Mouse (Mus musculus) forebrain, embryonic 11.5 days (tissue): ENCODE data around the gene Izumo1r. TPM values are rescaled to one million over a fixed set of nuclear protein-coding genes. Genes with fewer than 3 reads are reported as not detected.

Source experiments
- ATAC-seq: fragments of 200-750 bp; cut with Nextera tagmentation; replicated peaks from 2 replicates; pipeline ENCODE4 v1.8.0; 2017; ENCODE audit warnings: moderate TSS enrichment; ENCODE audit not compliant: low FRiP score
- DNase-seq: peaks from one replicate; pipeline ENCODE4 v3.0.0-alpha.2; 2017; ENCODE audit warnings: low spot score
- H3K27ac ChIP-seq: fragments of 300-500 bp; sonication (generic); 2 replicates; pipeline ENCODE4 v1.5.1; 2014; ENCODE audit warnings: low read depth, low read length
- H3K27me3 ChIP-seq: fragments of 300-500 bp; sonication (generic); 2 replicates; pipeline ENCODE4 v1.6.1; 2014; ENCODE audit warnings: mild to moderate bottlenecking, low read length, mixed read lengths; ENCODE audit not compliant: control insufficient read depth, insufficient read depth
- H3K36me3 ChIP-seq: fragments of 300-500 bp; sonication (generic); 2 replicates; pipeline ENCODE4 v1.6.1; 2014; ENCODE audit warnings: mild to moderate bottlenecking, low read length, moderate library complexity, mixed read lengths; ENCODE audit not compliant: control insufficient read depth, insufficient read depth
- H3K4me1 ChIP-seq: fragments of 300-500 bp; sonication (generic); replicated peaks from 2 replicates; pipeline ENCODE4 v1.6.1; 2014; ENCODE audit warnings: low read length, mixed read lengths; ENCODE audit not compliant: control insufficient read depth, insufficient read depth
- H3K4me2 ChIP-seq: fragments of 300-500 bp; sonication (generic); 2 replicates; pipeline ENCODE4 v1.6.1; 2014; ENCODE audit warnings: low read depth, mild to moderate bottlenecking, low read length, moderate library complexity, mixed read lengths; ENCODE audit not compliant: severe bottlenecking
- H3K4me3 ChIP-seq: fragments of 300-500 bp; sonication (generic); 2 replicates; pipeline ENCODE4 v1.5.1; 2014; ENCODE audit warnings: low read depth, low read length
- H3K9ac ChIP-seq: fragments of 300-500 bp; sonication (generic); 2 replicates; pipeline ENCODE4 v1.6.1; 2014; ENCODE audit warnings: low read length
- H3K9me3 ChIP-seq: fragments of 300-500 bp; sonication (generic); 2 replicates; pipeline ENCODE4 v1.6.1; 2016; ENCODE audit warnings: low read length, mixed read lengths; ENCODE audit not compliant: control insufficient read depth
- WGBS: fragments of 180-500 bp; shearing (Covaris S2); extraction: QIAGEN DNeasy Blood & Tissue Kit; methylation state at CpG from one replicate; pipeline ENCODE4 v1.1.7; 2014; 5-methylcytosine and 5-hydroxymethylcytosine counted together
- polyA plus RNA-seq: library from polyadenylated mRNA; unstranded; fragments of >200 nt; fragmentation: Nextera tagmentation; extraction: Ambion mirVana; gene quantifications from 2 replicates; pipeline ENCODE4 v1.2.1, GENCODE M21; 2014

Gene Izumo1r
- polyA plus RNA-seq, 1 experiment from 2014 or later = not detected

- Histone ChIP-seq H3K9me3 (no peaks in the 10 kb centered on the region), H3K27me3 (no peaks in the 10 kb centered on the region), H3K4me3 (no peak overlapping the region), H3K9ac (no peak overlapping the region), H3K4me2 (no peak overlapping the region), H3K36me3 (no peaks in the 10 kb centered on the region), H3K27ac (no peak overlapping the region), H3K4me1 (peaks cover 5% of the 10 kb centered on the region; the same call in 1 of the 2 replicates)
- DNase-seq = peak; percentile 21
- WGBS = 93% methylated on average over 8 of the region's 8 CpGs
- no peak for ATAC-seq
Measured at GRCm38 (mm10) chr9:14868326-14868725, 35.4 kb downstream of the Izumo1r start.

GRCm38 (mm10) chr9:14866957-14867356, 36.8 kb downstream of the Izumo1r start:
- Histone ChIP-seq H3K9me3 (no peaks in the 10 kb centered on the region), H3K27ac (no peak overlapping the region), H3K36me3 (no peaks in the 10 kb centered on the region), H3K4me2 (no peak overlapping the region), H3K27me3 (no peaks in the 10 kb centered on the region), H3K4me1 (no peaks in the 10 kb centered on the region), H3K4me3 (no peak overlapping the region), H3K9ac (no peak overlapping the region)
- ATAC-seq (peak; percentile 33; the same call in 1 of the 2 replicates), DNase-seq (peak; percentile 53)
- 39% methylated on average over 7 of the region's 7 CpGs for WGBS

GRCm38 (mm10) chr9:14864726-14865125, 39.0 kb downstream of the Izumo1r start:
- ATAC-seq = no peak
- Histone ChIP-seq H3K9me3 (no peaks in the 10 kb centered on the region), H3K27me3 (peaks cover 12% of the 10 kb centered on the region)

GRCm38 (mm10) chr9:14863126-14863525, 40.6 kb downstream of the Izumo1r start:
- Histone ChIP-seq H3K4me2 (no peak overlapping the region), H3K9me3 (no peaks in the 10 kb centered on the region), H3K9ac (no peak overlapping the region), H3K4me3 (no peak overlapping the region), H3K36me3 (no peaks in the 10 kb centered on the region), H3K4me1 (no peaks in the 10 kb centered on the region; the same call in 1 of the 2 replicates), H3K27ac (no peak overlapping the region), H3K27me3 (peaks cover 23% of the 10 kb centered on the region)
- whole genome bisulfite sequencing = 87% methylated on average over 3 of the region's 3 CpGs
- ATAC-seq = no peak
- no peak for DNase-seq

More at GRCm38 (mm10) chr9:14864726-14865125, 39.0 kb downstream of the Izumo1r start:
- Histone ChIP-seq H3K36me3 (no peaks in the 10 kb centered on the region), H3K4me3 (no peak overlapping the region), H3K27ac (no peak overlapping the region), H3K4me1 (no peaks in the 10 kb centered on the region; the same call in 1 of the 2 replicates), H3K4me2 (no peak overlapping the region), H3K9ac (no peak overlapping the region)
- DNase-seq = no peak
- WGBS = 84% methylated on average over 9 of the region's 9 CpGs

- Histone ChIP-seq H3K9me3 (no peaks in the 10 kb centered on the region), H3K27me3 (peaks cover 23% of the 10 kb centered on the region), H3K4me1 (no peaks in the 10 kb centered on the region; the same call in 1 of the 2 replicates), H3K27ac (no peak within 1 kb of the TSS), H3K4me3 (peak within 1 kb of the TSS; percentile 41), H3K36me3 (no peaks in the 10 kb centered on the region), H3K4me2 (peak within 1 kb of the TSS; percentile 82), H3K9ac (peak within 1 kb of the TSS; percentile 44)
- WGBS = 2% methylated on average over 47 of the region's 47 CpGs
- DNase-seq (peak; percentile 76), ATAC-seq (peak; percentile 91)
Measured at GRCm38 (mm10) chr9:14859868-14860639, 43.7 kb downstream of the Izumo1r start, which contains the start of gene Gpr83. Gene Gpr83, plus strand, starts transcription at chr9:14860210.

- Histone ChIP-seq H3K9me3 (no peaks in the 10 kb centered on the region), H3K36me3 (no peaks in the 10 kb centered on the region), H3K4me2 (no peak overlapping the region), H3K27ac (no peak overlapping the region), H3K27me3 (peaks cover 23% of the 10 kb centered on the region), H3K4me3 (no peak overlapping the region), H3K9ac (no peak overlapping the region), H3K4me1 (no peaks in the 10 kb centered on the region; the same call in 1 of the 2 replicates)
- no peak for ATAC-seq
- no peak for DNase-seq
- 80% methylated on average over 3 of the region's 3 CpGs for WGBS
Measured at GRCm38 (mm10) chr9:14858782-14859181, 45.0 kb downstream of the Izumo1r start.

- no peak for ATAC-seq
Measured at GRCm38 (mm10) chr9:14858170-14858706, 45.5 kb downstream of the Izumo1r start.

GRCm38 (mm10) chr9:14856922-14857654, 46.7 kb downstream of the Izumo1r start:
- DNase-seq (no peak), ATAC-seq (no peak)
- WGBS = 68% methylated on average over 4 of the region's 4 CpGs
- H3K36me3 ChIP-seq = no peaks in the 10 kb centered on the region
- H3K27me3 ChIP-seq = peaks cover 23% of the 10 kb centered on the region
- no peaks in the 10 kb centered on the region; the same call in 1 of the 2 replicates for H3K4me1 ChIP-seq
- no peak overlapping the region for H3K27ac ChIP-seq
- no peak overlapping the region for H3K9ac ChIP-seq
- no peak overlapping the region for H3K4me3 ChIP-seq
- no peak overlapping the region for H3K4me2 ChIP-seq
- H3K9me3 ChIP-seq = no peaks in the 10 kb centered on the region

More at GRCm38 (mm10) chr9:14858170-14858706, 45.5 kb downstream of the Izumo1r start:
- Histone ChIP-seq H3K9ac (no peak overlapping the region), H3K4me1 (no peaks in the 10 kb centered on the region; the same call in 1 of the 2 replicates), H3K4me2 (no peak overlapping the region), H3K4me3 (no peak overlapping the region), H3K27me3 (peaks cover 23% of the 10 kb centered on the region), H3K27ac (no peak overlapping the region), H3K36me3 (no peaks in the 10 kb centered on the region), H3K9me3 (no peaks in the 10 kb centered on the region)
- WGBS = 85% methylated on average over 7 of the region's 7 CpGs
- DNase-seq = no peak
